Mouse (Mus musculus): Measurements from ENCODE around the gene Pptc7. TPM values are rescaled to one million over a fixed set of nuclear protein-coding genes. Genes with fewer than 3 reads are reported as not detected.
A peak's percentile ranks its signal among the peaks of the same experiment; 100 is the strongest.

Gene Pptc7
- polyA plus RNA-seq, 1 experiment from 2014 or later = 8.3 TPM

GRCm38 (mm10) chr5:122354492-122355067 lies 70.4 kb downstream of the Pptc7 start:
- WGBS = under 1% methylated on average over 57 of the region's 57 CpGs

GRCm38 (mm10) chr5:122371591-122372191 lies 87.5 kb downstream of the Pptc7 start, which contains the start of gene Gpn3:
TSS of gene Gpn3 (plus strand) at chr5:122371876.
- H3K4me2 ChIP-seq = peak within 1 kb of the TSS; percentile 77
- under 1% methylated on average over 29 of the region's 46 CpGs for WGBS
- ATAC-seq (ENCODE audit: low FRiP score) = peak; percentile 87
- no peaks in the 10 kb centered on the region for H3K27me3 ChIP-seq
- H3K27ac ChIP-seq = peak within 1 kb of the TSS; percentile 97
- no peaks in the 10 kb centered on the region for H3K9me3 ChIP-seq
- H3K9ac ChIP-seq = peak within 1 kb of the TSS; percentile 92
- peaks cover 49% of the 10 kb centered on the region for H3K36me3 ChIP-seq
- peak within 1 kb of the TSS; percentile 83 for H3K4me3 ChIP-seq
- peaks cover 26% of the 10 kb centered on the region for H3K4me1 ChIP-seq (replicated peaks)

More at GRCm38 (mm10) chr5:122354492-122355067, 70.4 kb downstream of the Pptc7 start:
- peak overlapping the region; percentile 95 for H3K9ac ChIP-seq
- peaks cover under 1% of the 10 kb centered on the region; the same call in 1 of the 2 replicates for H3K36me3 ChIP-seq
- peaks cover 16% of the 10 kb centered on the region for H3K4me1 ChIP-seq (replicated peaks)
- peak overlapping the region; percentile 91 for H3K4me3 ChIP-seq
- no peaks in the 10 kb centered on the region for H3K9me3 ChIP-seq
- H3K27me3 ChIP-seq = no peaks in the 10 kb centered on the region
- H3K27ac ChIP-seq = peak overlapping the region; percentile 88
- ATAC-seq (ENCODE audit: low FRiP score) = peak; percentile 84
- peak overlapping the region; percentile 76 for H3K4me2 ChIP-seq

- peaks cover 26% of the 10 kb centered on the region for H3K4me1 ChIP-seq (replicated peaks)
- H3K4me3 ChIP-seq = peak within 1 kb of the TSS; percentile 83
- H3K36me3 ChIP-seq = peaks cover 48% of the 10 kb centered on the region
- H3K9me3 ChIP-seq = no peaks in the 10 kb centered on the region
- H3K27me3 ChIP-seq = no peaks in the 10 kb centered on the region
- WGBS = under 1% methylated on average over 53 of the region's 53 CpGs
- peak within 1 kb of the TSS; percentile 92 for H3K9ac ChIP-seq
- ATAC-seq (ENCODE audit: low FRiP score) = peak; percentile 95
- peak within 1 kb of the TSS; percentile 77 for H3K4me2 ChIP-seq
- peak within 1 kb of the TSS; percentile 97 for H3K27ac ChIP-seq
These were observed 88.1 kb downstream of the Pptc7 start, which contains the start of gene Fam216a for GRCm38 (mm10) chr5:122372192-122372769. TSS of gene Fam216a (minus strand) at chr5:122372364.

- Histone ChIP-seq H3K9me3 (no peaks in the 10 kb centered on the region), H3K4me1 (replicated peaks) (peaks cover 26% of the 10 kb centered on the region), H3K9ac (peak overlapping the region; percentile 92), H3K4me2 (peak overlapping the region; percentile 77), H3K4me3 (peak overlapping the region; percentile 83), H3K27me3 (no peaks in the 10 kb centered on the region), H3K36me3 (peaks cover 42% of the 10 kb centered on the region), H3K27ac (peak overlapping the region; percentile 97)
- WGBS = 7% methylated on average over 5 of the region's 5 CpGs
- no peak for ATAC-seq (ENCODE audit: low FRiP score)
These were observed 88.7 kb downstream of the Pptc7 start for GRCm38 (mm10) chr5:122372878-122373277.

Other genes with a start within 250 kb of the Pptc7 start
- gene Cux2, start 234.3 kb upstream of the Pptc7 start, polyA plus RNA-seq (2015; fragmentation: Nextera tagmentation; extraction: Ambion mirVana) = 28.1 and 29.1 TPM in 2 replicates
- 3.7 and 7.3 TPM in 2 replicates for gene Myl2, start 183.4 kb upstream of the Pptc7 start, polyA plus RNA-seq (2015; fragmentation: Nextera tagmentation; extraction: Ambion mirVana)
- not detected in 2 replicates for gene Ccdc63, start 143.5 kb upstream of the Pptc7 start, polyA plus RNA-seq (2015; fragmentation: Nextera tagmentation; extraction: Ambion mirVana)
- gene Ppp1cc, start 126.1 kb upstream of the Pptc7 start, polyA plus RNA-seq (2015; fragmentation: Nextera tagmentation; extraction: Ambion mirVana) = 204 and 206 TPM in 2 replicates
- 1.8 and 2.2 TPM in 2 replicates for gene Hvcn1, start 77.6 kb upstream of the Pptc7 start, polyA plus RNA-seq (2015; fragmentation: Nextera tagmentation; extraction: Ambion mirVana)
- 5.9 and 6.6 TPM in 2 replicates for gene Tctn1, start 19.9 kb upstream of the Pptc7 start, polyA plus RNA-seq (2015; fragmentation: Nextera tagmentation; extraction: Ambion mirVana)
- 21.0 and 23.9 TPM in 2 replicates for gene Rad9b, start 69.9 kb downstream of the Pptc7 start, polyA plus RNA-seq (2015; fragmentation: Nextera tagmentation; extraction: Ambion mirVana)
- 297 and 305 TPM in 2 replicates for gene Vps29, start 70.0 kb downstream of the Pptc7 start, polyA plus RNA-seq (2015; fragmentation: Nextera tagmentation; extraction: Ambion mirVana)
- 48.3 and 50.2 TPM in 2 replicates for gene Gpn3, start 87.5 kb downstream of the Pptc7 start, polyA plus RNA-seq (2015; fragmentation: Nextera tagmentation; extraction: Ambion mirVana)
- gene Fam216a, start 88.0 kb downstream of the Pptc7 start, polyA plus RNA-seq (2015; fragmentation: Nextera tagmentation; extraction: Ambion mirVana) = 131 and 132 TPM in 2 replicates
- 159 and 173 TPM in 2 replicates for gene Arpc3, start 107.5 kb downstream of the Pptc7 start, polyA plus RNA-seq (2015; fragmentation: Nextera tagmentation; extraction: Ambion mirVana)
- gene Anapc7, start 137.3 kb downstream of the Pptc7 start, polyA plus RNA-seq (2015; fragmentation: Nextera tagmentation; extraction: Ambion mirVana) = 46.7 and 51.8 TPM in 2 replicates
- gene Atp2a2, start 217.9 kb downstream of the Pptc7 start, polyA plus RNA-seq (2015; fragmentation: Nextera tagmentation; extraction: Ambion mirVana) = 39.4 and 41.2 TPM in 2 replicates

Data from hindbrain, embryonic 13.5 days (tissue).